Mouse (Mus musculus): ENCODE results near the gene Ddhd1.

GRCm38 (mm10) chr14:45698867-45699266 is 40.9 kb upstream of the Ddhd1 start:
- TF ChIP-seq CTCF (IDR thresholded peaks at IDR 0.05; ENCODE audit: low read depth) = no peak
- no peak for TF ChIP-seq EP300 (IDR thresholded peaks at IDR 0.05; ENCODE audit: low read depth)
